Comparison of ENCODE assay signal across 7 mouse cellular contexts in genomic region chr7:79659578-79660290, GRCm38 (mm10). TPM values are rescaled to one million over a fixed set of nuclear protein-coding genes. Genes with fewer than 3 reads are reported as not detected.
DNase-seq lines count a peak whose midpoint lies in the region; ATAC-seq lines count a peak whose summit lies in the region.

TSS of gene Ticrr (plus strand) at chr7:79660196.

- no peaks in the 10 kb centered on the region for H3K36me3 ChIP-seq in embryonic facial prominence, embryonic 12.5 days
- H3K36me3 ChIP-seq in limb, embryonic 11.5 days (ENCODE audit: control insufficient read depth, insufficient read depth, low read length), result peaks cover 2% of the 10 kb centered on the region
- H3K36me3 ChIP-seq in midbrain, embryonic 14.5 days (ENCODE audit: control insufficient read depth, insufficient read depth, low read length), result no peaks in the 10 kb centered on the region

- H3K4me2 ChIP-seq in embryonic facial prominence, embryonic 12.5 days (replicated peaks), result peak within 1 kb of the TSS; percentile 89
- H3K4me2 ChIP-seq in limb, embryonic 11.5 days (ENCODE audit: low read depth, severe bottlenecking), result peak within 1 kb of the TSS; percentile 50
- peak within 1 kb of the TSS; percentile 100 for H3K4me2 ChIP-seq in midbrain, embryonic 14.5 days (ENCODE audit: low read length)

- no peaks in the 10 kb centered on the region for H3K9me3 ChIP-seq in embryonic facial prominence, embryonic 12.5 days
- no peaks in the 10 kb centered on the region for H3K9me3 ChIP-seq in limb, embryonic 11.5 days (ENCODE audit: control insufficient read depth, low read length)
- H3K9me3 ChIP-seq in midbrain, embryonic 14.5 days (ENCODE audit: control insufficient read depth, low read length), result no peaks in the 10 kb centered on the region

- peaks cover 29% of the 10 kb centered on the region for H3K4me1 ChIP-seq in embryonic facial prominence, embryonic 12.5 days
- H3K4me1 ChIP-seq in limb, embryonic 11.5 days (ENCODE audit: control insufficient read depth, insufficient read depth, low read length), result peaks cover 5% of the 10 kb centered on the region; the same call in 1 of the 2 replicates
- peaks cover 11% of the 10 kb centered on the region; the same call in 1 of the 2 replicates for H3K4me1 ChIP-seq in midbrain, embryonic 14.5 days (ENCODE audit: control insufficient read depth, insufficient read depth, low read length)

- no peaks in the 10 kb centered on the region for H3K27me3 ChIP-seq in embryonic facial prominence, embryonic 12.5 days
- no peaks in the 10 kb centered on the region for H3K27me3 ChIP-seq in limb, embryonic 11.5 days (ENCODE audit: control insufficient read depth, insufficient read depth, low read length)
- H3K27me3 ChIP-seq in midbrain, embryonic 14.5 days (ENCODE audit: control insufficient read depth, insufficient read depth, low read length), result no peaks in the 10 kb centered on the region

- under 1% methylated on average over 39 of the region's 39 CpGs for WGBS in embryonic facial prominence, embryonic 12.5 days
- 2% methylated on average over 38 of the region's 39 CpGs for WGBS in limb, embryonic 11.5 days
- under 1% methylated on average over 39 of the region's 39 CpGs for WGBS in midbrain, embryonic 14.5 days

- peak within 1 kb of the TSS; percentile 88 for H3K9ac ChIP-seq in embryonic facial prominence, embryonic 12.5 days
- H3K9ac ChIP-seq in limb, embryonic 11.5 days (ENCODE audit: low read length), result peak within 1 kb of the TSS; percentile 89
- H3K9ac ChIP-seq in midbrain, embryonic 14.5 days (replicated peaks; ENCODE audit: low read length), result peak within 1 kb of the TSS; percentile 62

- DNase-seq in adrenal gland, postnatal 25 days, result peak; percentile 95
- peak; percentile 100 for DNase-seq in heart, adult 11 months
- DNase-seq in kidney, adult 18-20 months, result peak; percentile 94
- peak; percentile 98 for DNase-seq in limb, embryonic 11.5 days (ENCODE audit: low spot score)
- DNase-seq in midbrain, embryonic 14.5 days, result peak; percentile 97
- peak; percentile 93 to 96 for DNase-seq in spleen, adult 18-20 months

- H3K4me3 ChIP-seq in embryonic facial prominence, embryonic 12.5 days, result peak within 1 kb of the TSS; percentile 97
- H3K4me3 ChIP-seq in limb, embryonic 11.5 days (ENCODE audit: low read depth, low read length), result peak within 1 kb of the TSS; percentile 98
- H3K4me3 ChIP-seq in midbrain, embryonic 14.5 days (replicated peaks; ENCODE audit: low read depth, low read length), result peak within 1 kb of the TSS; percentile 79

- peak within 1 kb of the TSS; percentile 50; the same call in 1 of the 2 replicates for H3K27ac ChIP-seq in embryonic facial prominence, embryonic 12.5 days
- 0 out of 2 replicates have a peak within 1 kb of the TSS, but pooled peaks have one; percentile 5 for H3K27ac ChIP-seq in limb, embryonic 11.5 days (replicated peaks; ENCODE audit: low read depth, low read length)
- no peak within 1 kb of the TSS for H3K27ac ChIP-seq in midbrain, embryonic 14.5 days (replicated peaks; ENCODE audit: low read depth, low read length)

- peak; percentile 98 for ATAC-seq in embryonic facial prominence, embryonic 12.5 days (ENCODE audit: insufficient number of reproducible peaks, insufficient read depth, low FRiP score, low TSS enrichment)
- peak; percentile 99 for ATAC-seq in limb, embryonic 11.5 days (ENCODE audit: insufficient number of reproducible peaks, low FRiP score, low TSS enrichment, low read depth)
- peak; percentile 100 for ATAC-seq in midbrain, embryonic 14.5 days (ENCODE audit: low FRiP score, low TSS enrichment)

RNA-seq across cellular contexts. Expression of gene Ticrr, which starts in this region (rescaled TPM):
- 0.90 and 1.1 TPM in 2 replicates for total RNA-seq in adrenal gland, postnatal 25 days (2021)
- polyA plus RNA-seq in embryonic facial prominence, embryonic 12.5 days (2016; fragmentation: Nextera tagmentation; extraction: Ambion mirVana), result 14.7 and 14.9 TPM in 2 replicates
- polyA plus RNA-seq in limb, embryonic 11.5 days (2014; fragmentation: Nextera tagmentation; extraction: Ambion mirVana), result 18.7 and 19.8 TPM in 2 replicates
- polyA plus RNA-seq in midbrain, embryonic 14.5 days (2014; fragmentation: Nextera tagmentation; extraction: Ambion mirVana), result 1.3 and 2.5 TPM in 2 replicates

Comparison
In these comparisons a context has a peak if more than half of its experiments do, and no peak if none do; other contexts are left out.
1. H3K4me2 ChIP-seq: peak in every context shown above with its lines; median percentile 100 in midbrain, embryonic 14.5 days; 89 in embryonic facial prominence, embryonic 12.5 days; 50 in limb, embryonic 11.5 days.